Mouse (Mus musculus) heart, adult 2 months (tissue): Measurements from ENCODE around the gene Rpap2. TPM values are rescaled to one million over a fixed set of nuclear protein-coding genes. Genes with fewer than 3 reads are reported as not detected.

Source experiments
- DNase-seq, 2 experiments: peaks; one replicate each; pipeline ENCODE4 v3.0.0; 2021
- H3K27ac ChIP-seq: fragments of 200-600 bp; 2 replicates; pipeline ENCODE4 v1.8.1; 2022
- H3K27me3 ChIP-seq: fragments of 200-500 bp; 2 replicates; pipeline ENCODE4 v1.6.1; 2012; ENCODE audit warnings: mild to moderate bottlenecking, low read length, inconsistent platforms, mixed read lengths; ENCODE audit not compliant: control insufficient read depth, insufficient read depth
- H3K36me3 ChIP-seq: fragments of 200-500 bp; 2 replicates; pipeline ENCODE4 v1.6.1; 2012; ENCODE audit warnings: low read length, inconsistent platforms; ENCODE audit not compliant: control insufficient read depth, insufficient read depth
- H3K4me1 ChIP-seq: fragments of 200-500 bp; 2 replicates; pipeline ENCODE4 v1.6.1; 2011; ENCODE audit warnings: low read length; ENCODE audit not compliant: control insufficient read depth, insufficient read depth
- H3K4me3 ChIP-seq: fragments of 200-600 bp; 2 replicates; pipeline ENCODE4 v1.8.1; 2022
- H3K79me2 ChIP-seq: fragments of 200-500 bp; replicated peaks from 2 replicates; pipeline ENCODE4 v1.6.1; 2012; ENCODE audit warnings: mild to moderate bottlenecking, inconsistent platforms, low read length, moderate library complexity, mixed read lengths; ENCODE audit not compliant: control insufficient read depth, insufficient read depth
- H3K9ac ChIP-seq: fragments of 200-500 bp; 2 replicates; pipeline ENCODE4 v1.6.1; 2012; ENCODE audit warnings: low read depth, mild to moderate bottlenecking, control low read depth, inconsistent platforms, low read length, mixed read lengths
- CTCF ChIP-seq: fragments of 200-600 bp; IDR thresholded peaks from 2 replicates; pipeline ENCODE4 v1.8.1; 2022; ENCODE audit warnings: antibody characterized with exemption, mild to moderate bottlenecking, moderate library complexity
- EP300 ChIP-seq: fragments of 200-500 bp; IDR thresholded peaks from 2 replicates; pipeline ENCODE4 v1.6.1; 2011; ENCODE audit warnings: low read depth, low read length, control low read depth; ENCODE audit not compliant: insufficient read depth
- POLR2A ChIP-seq: fragments of 200-500 bp; IDR thresholded peaks from 2 replicates; pipeline ENCODE4 v1.6.1; 2011; ENCODE audit warnings: mild to moderate bottlenecking, low read depth, low read length, control low read depth; ENCODE audit not compliant: insufficient read depth
- WGBS: fragments of 180-500 bp; shearing (Covaris S2); methylation state at CpG from one replicate; pipeline ENCODE4 v1.1.7; 2018; 5-methylcytosine and 5-hydroxymethylcytosine counted together
- intact Hi-C: fragments of 180-260 bp; cut with DNase I; formaldehyde crosslinking; loops from one replicate; pipeline ENCODE4 v1.15.1; 2025
- polyA plus RNA-seq: library from polyadenylated mRNA; depleted of rRNA; stranded (reverse); fragments of >200 nt; gene quantifications from 2 replicates; pipeline ENCODE4 v1.2.3, GENCODE M21; 2012
- total RNA-seq, 2 experiments: library from RNA; stranded (reverse); gene quantifications; 2 replicates each; pipeline ENCODE4 v1.2.3; 2021

Rpap2 gene
- total and polyA plus RNA-seq, 3 experiments, result 2.1 to 6.8 (median 6.6) TPM

- 36% methylated on average over 4 of the region's 4 CpGs for WGBS
- intact Hi-C loops, result loop anchor here (5.0 to 10.0 kb wide), 2 partner anchors 161 to 734 kb away; partner anchors contain the start of gene Btbd8
Observed at GRCm38 (mm10) chr5:107598380-107598779, 1.2 kb downstream of the Rpap2 start.

DNA sequence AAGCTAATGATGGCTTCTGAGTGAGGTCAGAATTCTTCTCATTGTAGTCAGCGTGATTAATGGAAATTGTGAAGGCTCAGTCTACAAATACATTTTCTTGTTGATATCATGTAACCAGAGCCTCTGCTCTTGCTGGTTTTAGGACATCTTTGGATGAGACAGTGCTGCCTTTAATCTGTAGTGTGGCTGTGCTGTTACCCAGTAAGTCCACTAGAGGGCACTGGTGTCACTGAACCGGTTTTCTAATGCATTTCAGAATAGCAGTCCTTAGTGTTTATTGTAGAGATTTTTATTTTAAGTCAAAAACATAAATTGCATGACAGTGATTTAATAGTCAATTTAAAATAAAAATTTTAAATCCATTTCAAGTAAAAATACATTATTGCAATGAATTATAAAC, 14.1 kb downstream of the Rpap2 start:
- no peak for TF ChIP-seq POLR2A
- intact Hi-C loops, result loop anchor here (5.0 kb wide), 1 partner anchor 281 kb away; no protein-coding TSS in a partner anchor
- 3% methylated on average over 2 of the region's 2 CpGs for WGBS
- Histone ChIP-seq H3K9ac (no peak overlapping the region), H3K36me3 (no peaks in the 10 kb centered on the region), H3K27ac (no peak overlapping the region), H3K4me3 (no peak overlapping the region), H3K79me2 (no peaks in the 10 kb centered on the region), H3K27me3 (no peaks in the 10 kb centered on the region), H3K4me1 (no peaks in the 10 kb centered on the region)
- DNase-seq, result peak; percentile 32 to 33

More at GRCm38 (mm10) chr5:107598380-107598779, 1.2 kb downstream of the Rpap2 start:
- Histone ChIP-seq H3K4me3 (no peak overlapping the region; the same call in 1 of the 2 replicates), H3K27ac (no peak overlapping the region), H3K27me3 (no peaks in the 10 kb centered on the region), H3K36me3 (no peaks in the 10 kb centered on the region), H3K4me1 (no peaks in the 10 kb centered on the region; the same call in 1 of the 2 replicates), H3K79me2 (no peaks in the 10 kb centered on the region), H3K9ac (no peak overlapping the region)
- TF ChIP-seq EP300 (no peak), POLR2A (no peak), CTCF (no peak)
- no peak for DNase-seq

GRCm38 (mm10) chr5:107617986-107618385, 20.8 kb downstream of the Rpap2 start:
- Histone ChIP-seq H3K4me1 (no peaks in the 10 kb centered on the region), H3K4me3 (no peak overlapping the region), H3K27me3 (no peaks in the 10 kb centered on the region), H3K9ac (no peak overlapping the region), H3K79me2 (no peaks in the 10 kb centered on the region), H3K36me3 (no peaks in the 10 kb centered on the region), H3K27ac (no peak overlapping the region)
- WGBS, result 83% methylated on average over 6 of the region's 6 CpGs
- TF ChIP-seq POLR2A, result no peak
- no peak for TF ChIP-seq EP300
- TF ChIP-seq CTCF, result no peak
- no peak for DNase-seq
- intact Hi-C loops, result no loop called here

GRCm38 (mm10) chr5:107621327-107621726, 24.2 kb downstream of the Rpap2 start:
- no peak for TF ChIP-seq EP300
- no peak for TF ChIP-seq POLR2A
- TF ChIP-seq CTCF, result no peak
- H3K4me1 ChIP-seq, result no peaks in the 10 kb centered on the region
- H3K36me3 ChIP-seq, result no peaks in the 10 kb centered on the region
- no peak overlapping the region for H3K4me3 ChIP-seq
- H3K27ac ChIP-seq, result no peak overlapping the region
- WGBS, result 63% methylated on average over 3 of the region's 3 CpGs
- no peak for DNase-seq
- H3K27me3 ChIP-seq, result no peaks in the 10 kb centered on the region
- intact Hi-C loops, result no loop called here
- H3K79me2 ChIP-seq, result no peaks in the 10 kb centered on the region
- H3K9ac ChIP-seq, result no peak overlapping the region

GRCm38 (mm10) chr5:107633651-107634050, 36.5 kb downstream of the Rpap2 start:
- Histone ChIP-seq H3K27me3 (no peaks in the 10 kb centered on the region), H3K4me1 (peaks cover 2% of the 10 kb centered on the region; the same call in 1 of the 2 replicates), H3K27ac (no peak overlapping the region), H3K79me2 (no peaks in the 10 kb centered on the region), H3K36me3 (no peaks in the 10 kb centered on the region), H3K4me3 (no peak overlapping the region), H3K9ac (no peak overlapping the region)
- TF ChIP-seq EP300 (no peak), CTCF (no peak), POLR2A (no peak)
- DNase-seq, result no peak
- intact Hi-C loops, result no loop called here
- WGBS, result 96% methylated on average over 4 of the region's 4 CpGs

GRCm38 (mm10) chr5:107637106-107637505, 39.9 kb downstream of the Rpap2 start:
- Histone ChIP-seq H3K79me2 (no peaks in the 10 kb centered on the region), H3K9ac (no peak overlapping the region), H3K27ac (no peak overlapping the region), H3K4me3 (no peak overlapping the region), H3K4me1 (peaks cover 2% of the 10 kb centered on the region; the same call in 1 of the 2 replicates), H3K36me3 (no peaks in the 10 kb centered on the region), H3K27me3 (no peaks in the 10 kb centered on the region)
- intact Hi-C loops, result no loop called here
- no peak for DNase-seq
- 41% methylated on average over 1 of the region's 1 CpGs for WGBS
- no peak for TF ChIP-seq EP300
- TF ChIP-seq CTCF, result no peak
- no peak for TF ChIP-seq POLR2A
